Mouse (Mus musculus) stomach, postnatal 0 days (tissue): ENCODE measurements at regions not wholly inside any gene's neighbourhood (a gene's known extent, or its start where the extent isn't known, plus 50 kb on each side); places are given as distances from the start of the nearest gene placed in this dataset.

Experiments
- CTCF ChIP-seq: IDR thresholded peaks from 2 replicates; pipeline ENCODE4 v1.5.1; 2016; ENCODE audit warnings: antibody characterized with exemption, low read depth, mild to moderate bottlenecking, moderate library complexity
- EP300 ChIP-seq: optimal IDR thresholded peaks from 2 replicates; pipeline ENCODE3; 2016; ENCODE audit warnings: antibody characterized with exemption

- TF ChIP-seq EP300 = no peak
- TF ChIP-seq CTCF = no peak
Observed at GRCm38 (mm10) chr3:155382817-155383216, 289.6 kb downstream of the Lrriq3 start.
